Mouse (Mus musculus): ENCODE results near the gene Rfc4.

Rfc4 gene

DNA sequence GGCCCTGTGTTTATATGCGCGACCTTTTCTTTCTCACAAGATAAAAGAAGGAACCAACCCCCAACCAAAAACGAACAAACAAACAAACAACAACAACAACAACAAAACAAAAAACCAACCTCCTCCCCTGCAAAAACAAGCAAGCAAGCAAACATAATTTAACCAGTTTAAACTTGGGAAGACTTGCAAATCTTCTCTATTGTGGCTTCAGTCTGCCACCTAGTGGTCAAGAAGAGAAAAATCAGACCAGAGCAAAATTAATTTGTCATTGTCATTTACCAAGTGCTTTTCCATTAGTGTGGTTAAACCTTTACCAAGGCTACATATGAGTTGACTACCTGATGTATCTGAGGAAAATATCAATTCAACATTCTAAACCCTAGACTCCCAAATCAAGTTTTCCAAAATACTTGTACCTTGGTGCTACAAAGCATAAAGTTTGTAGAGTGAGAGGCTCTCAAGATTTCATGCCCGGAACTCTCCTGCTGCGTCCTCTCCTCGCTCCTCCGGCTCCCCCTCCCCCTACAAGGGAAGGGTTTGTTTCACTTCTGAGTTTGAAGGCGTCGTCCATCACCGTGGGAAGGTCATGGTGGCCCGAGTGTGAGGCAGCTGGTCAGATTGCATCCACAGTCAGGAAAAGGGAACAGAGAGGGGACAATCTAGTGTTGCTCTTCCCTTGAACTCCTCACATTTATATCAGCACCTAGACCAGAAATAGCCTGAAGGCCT is 8.0 kb upstream of the Rfc4 start:
- DNase-seq (ENCODE audit: low spot score): no peak

DNA sequence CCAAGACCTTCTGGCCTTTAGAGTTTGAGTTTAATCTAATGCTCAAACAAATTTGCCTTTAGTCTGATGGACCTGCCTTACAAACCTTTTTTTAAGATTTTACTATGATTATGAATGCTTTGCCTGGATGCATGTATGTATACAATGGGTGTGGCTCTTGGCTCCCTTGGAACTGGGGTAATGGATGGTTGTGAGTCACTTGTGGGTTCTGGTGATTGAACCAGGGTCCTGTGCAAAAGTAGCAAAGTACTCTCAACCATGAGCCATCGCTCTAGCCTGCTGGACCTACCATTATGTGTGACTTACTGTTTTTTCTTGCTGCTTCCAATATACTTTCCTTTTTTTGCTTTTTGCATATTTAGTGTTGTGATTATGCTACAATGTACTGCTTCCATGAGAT is 4.8 kb upstream of the Rfc4 start:
- DNase-seq (ENCODE audit: low spot score): no peak

DNA sequence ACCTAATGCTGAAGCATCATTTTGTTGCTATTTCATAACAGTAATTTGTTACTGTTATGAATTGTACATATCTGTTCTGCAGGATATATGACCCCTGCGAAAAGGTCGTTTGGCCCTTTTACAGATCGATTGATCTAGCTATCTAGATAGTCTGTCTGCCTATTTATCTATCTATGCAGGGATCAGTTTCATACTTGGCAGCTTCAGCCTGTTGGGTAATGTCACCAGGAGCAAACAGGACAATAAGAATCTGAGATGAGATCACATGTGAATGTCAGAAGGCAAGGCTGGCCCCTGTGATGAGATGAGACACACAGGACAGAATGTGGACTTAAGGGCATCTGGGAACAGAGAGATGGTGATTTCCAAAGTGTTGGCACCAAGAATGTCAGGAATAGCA is 2.8 kb upstream of the Rfc4 start:
- no peak for DNase-seq (ENCODE audit: low spot score)

DNA sequence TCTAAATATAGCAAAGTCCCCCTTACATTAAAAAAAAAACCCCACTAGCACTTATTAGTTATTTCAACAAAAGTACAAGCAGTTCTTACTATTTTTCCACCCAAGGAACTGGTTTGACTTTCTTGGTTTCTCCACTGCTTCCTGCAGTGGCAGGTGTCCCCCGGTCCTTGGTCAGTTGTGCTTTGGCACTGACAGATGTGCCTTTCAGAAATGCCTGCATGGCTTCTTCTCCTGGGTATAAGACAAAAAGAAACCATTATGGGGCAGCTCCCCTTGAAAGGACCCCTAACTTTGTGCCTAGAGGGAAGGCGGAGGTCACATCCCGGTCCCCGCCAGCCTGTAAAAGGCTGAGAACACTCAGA is 245 bp downstream of the Rfc4 start:
- no peak for DNase-seq (ENCODE audit: low spot score)

DNA sequence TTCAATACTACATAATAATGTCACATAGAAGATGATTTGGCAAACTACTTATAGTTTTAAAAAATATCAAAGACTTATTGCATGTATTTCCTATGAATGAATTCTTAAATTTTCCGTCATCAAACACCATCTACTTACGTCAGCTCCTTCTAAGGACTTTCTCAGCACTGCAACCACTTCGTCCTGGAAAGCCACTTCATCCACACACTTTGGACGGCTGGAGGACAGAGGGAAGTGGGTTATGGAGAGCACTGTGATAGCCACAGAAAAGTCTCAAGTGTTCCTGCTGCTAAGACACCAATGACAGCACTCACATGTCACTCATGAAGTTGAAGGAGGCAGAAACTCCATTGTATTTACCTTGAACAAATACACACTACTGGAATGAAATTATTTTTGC is 3.1 kb downstream of the Rfc4 start:
- no peak for DNase-seq (ENCODE audit: low spot score)

DNA sequence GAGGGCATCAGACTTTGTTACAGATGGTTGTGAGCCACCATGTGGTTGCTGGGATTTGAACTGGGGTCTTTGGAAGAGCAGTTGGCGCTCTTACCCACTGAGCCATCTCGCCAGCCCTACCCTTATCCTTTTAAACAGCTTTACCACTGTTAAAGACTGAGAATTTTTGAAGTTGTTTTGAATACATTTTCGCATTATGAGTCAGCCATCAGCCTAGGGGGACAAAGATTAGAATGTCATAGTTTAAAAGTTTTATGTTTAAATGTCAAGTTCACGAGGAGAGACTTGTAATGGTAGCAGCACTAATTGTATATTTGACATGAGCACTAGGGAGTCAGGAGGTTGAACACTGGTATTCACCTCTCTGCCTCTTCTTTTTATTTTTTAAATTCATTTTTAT is 4.4 kb downstream of the Rfc4 start:
- DNase-seq (ENCODE audit: low spot score): no peak

DNA sequence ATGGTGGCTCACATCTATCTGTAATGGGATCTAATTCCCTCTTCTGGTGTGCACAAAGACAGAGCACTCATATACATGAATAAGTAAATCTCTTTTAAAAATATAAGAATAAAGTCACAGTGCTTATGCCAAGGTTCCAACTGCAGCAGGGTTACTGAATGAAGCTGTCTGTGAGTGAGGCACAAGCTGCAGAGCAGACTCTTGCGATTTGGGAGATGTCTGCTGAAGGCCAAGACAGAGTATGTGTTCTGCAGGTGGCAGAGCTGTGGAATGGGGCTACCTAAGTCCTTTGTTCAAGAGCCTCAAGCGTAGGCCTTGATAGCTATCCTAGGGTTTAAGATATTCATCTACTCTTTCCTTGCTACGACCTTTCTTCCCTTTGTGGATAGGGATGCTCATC is 5.1 kb downstream of the Rfc4 start:
- DNase-seq (ENCODE audit: low spot score): no peak

DNA sequence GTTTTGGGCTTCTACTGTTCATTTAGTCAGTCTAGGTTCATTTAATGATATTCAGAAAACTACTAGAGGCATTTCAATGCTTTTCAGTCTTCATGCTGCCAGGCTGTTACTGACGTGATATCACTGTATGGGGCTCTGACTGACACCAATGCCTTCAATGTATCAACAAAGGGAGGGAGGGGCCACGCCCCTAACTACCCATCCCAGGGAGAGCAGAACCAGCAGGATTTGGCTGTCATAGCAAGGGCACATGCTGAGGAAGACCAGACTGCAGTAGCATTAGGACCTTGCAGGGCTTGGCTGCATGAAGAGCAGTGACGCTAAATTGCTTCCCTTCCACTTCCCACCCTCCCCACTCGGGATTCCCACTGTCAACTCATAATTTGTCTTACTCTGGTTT is 10.4 kb downstream of the Rfc4 start:
- no peak for DNase-seq (ENCODE audit: low spot score)

DNA sequence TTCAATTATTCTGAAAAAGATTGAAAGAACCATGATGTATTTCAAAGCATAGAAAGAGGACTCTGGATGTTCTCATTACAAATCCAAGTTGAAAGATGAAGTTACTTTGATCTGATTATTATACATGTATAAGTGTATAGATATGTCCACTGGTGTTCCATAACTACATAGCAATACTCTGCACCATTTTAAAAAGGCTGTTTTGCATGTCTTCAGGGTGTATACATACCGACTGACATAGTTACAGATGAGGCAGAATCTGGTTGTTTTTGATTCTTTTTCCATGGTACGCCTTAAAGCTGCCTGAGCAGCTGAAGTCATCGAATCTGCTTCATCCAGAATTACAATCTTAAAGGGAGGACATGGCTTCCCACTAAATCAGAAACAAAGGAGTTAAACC is 12.1 kb downstream of the Rfc4 start:
- DNase-seq (ENCODE audit: low spot score): no peak

DNA sequence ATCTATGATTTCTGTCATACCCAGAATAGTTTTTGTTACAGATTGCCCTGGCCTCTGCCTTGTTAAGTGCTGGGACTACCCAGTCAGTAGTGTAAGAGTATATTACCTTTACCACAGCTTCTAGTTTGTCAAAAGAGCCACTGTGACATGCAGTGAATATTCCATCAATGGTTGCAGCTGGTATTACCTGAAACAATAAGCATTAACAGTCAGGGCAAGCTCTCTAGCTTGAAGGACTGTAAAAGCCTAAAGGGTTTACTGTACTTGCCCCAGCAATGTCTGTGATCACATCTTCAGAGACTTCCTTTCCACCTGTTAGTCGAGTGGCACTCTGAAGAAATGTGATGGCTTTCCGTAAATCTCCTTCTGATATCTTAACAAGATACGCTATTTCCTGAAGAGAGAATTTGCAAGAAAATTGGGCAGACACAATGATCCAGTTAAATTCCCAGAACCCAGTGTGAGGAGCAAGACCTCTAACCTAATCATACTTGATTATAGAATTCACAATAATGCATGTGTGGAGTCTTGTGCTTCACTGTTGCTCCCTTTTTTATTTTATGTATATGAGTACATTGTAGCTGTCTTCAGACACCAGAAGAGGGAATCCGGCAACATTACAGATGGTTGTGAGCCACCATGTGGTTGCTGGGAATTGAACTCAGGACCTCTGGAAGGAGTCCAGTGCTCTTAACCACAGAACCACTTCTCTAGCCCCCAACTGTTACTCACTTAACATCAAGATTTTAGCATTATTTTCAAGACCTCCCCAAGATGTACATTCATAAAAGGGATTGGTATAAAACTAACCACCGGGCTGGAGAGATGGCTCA is 13.0 kb downstream of the Rfc4 start:
- no peak for DNase-seq (ENCODE audit: low spot score)

DNA sequence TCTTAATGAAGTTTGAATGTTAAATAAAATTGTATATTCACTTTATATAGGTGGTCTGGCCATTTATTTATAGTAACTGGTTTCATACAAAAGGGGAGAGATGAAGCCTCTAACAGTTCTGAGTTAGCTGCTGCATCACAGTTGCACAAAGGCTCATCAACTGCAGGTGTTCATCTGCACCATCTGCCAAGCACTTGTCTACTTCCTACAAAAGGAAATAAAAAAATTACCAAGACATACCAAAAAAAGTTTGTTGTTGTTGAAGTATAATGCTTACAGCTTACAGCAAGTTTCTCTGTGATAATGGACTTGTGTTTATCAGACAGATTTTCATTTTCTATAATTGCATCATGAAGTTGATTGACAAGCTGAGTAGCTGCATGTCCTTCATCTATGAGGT is 13.6 kb downstream of the Rfc4 start:
- DNase-seq (ENCODE audit: low spot score): no peak

DNA sequence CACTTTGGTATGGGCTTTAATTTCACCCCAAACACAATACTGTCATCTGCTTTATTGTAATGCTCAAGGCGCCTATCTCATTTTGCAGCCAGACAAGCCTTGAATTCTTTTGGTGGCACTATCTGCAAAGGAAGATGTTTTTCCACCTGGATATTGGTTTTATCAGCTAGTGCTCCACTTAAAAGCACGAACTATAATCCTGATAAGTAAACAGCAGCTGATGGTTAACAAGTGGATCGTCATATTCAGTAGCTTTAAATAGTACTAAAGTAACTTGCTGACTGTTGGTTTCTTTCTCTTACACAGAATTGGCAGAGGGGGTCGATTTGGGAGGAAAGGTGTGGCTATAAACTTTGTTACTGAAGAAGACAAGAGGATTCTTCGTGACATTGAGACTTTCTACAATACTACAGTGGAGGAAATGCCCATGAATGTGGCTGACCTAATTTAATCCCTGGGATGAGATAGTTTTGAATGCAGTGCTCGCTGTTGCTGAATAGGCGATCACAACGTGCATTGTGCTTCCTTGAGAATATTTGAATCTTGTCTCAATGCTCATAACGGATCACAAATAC is 14.6 kb downstream of the Rfc4 start:
- no peak for DNase-seq (ENCODE audit: low spot score)

DNA sequence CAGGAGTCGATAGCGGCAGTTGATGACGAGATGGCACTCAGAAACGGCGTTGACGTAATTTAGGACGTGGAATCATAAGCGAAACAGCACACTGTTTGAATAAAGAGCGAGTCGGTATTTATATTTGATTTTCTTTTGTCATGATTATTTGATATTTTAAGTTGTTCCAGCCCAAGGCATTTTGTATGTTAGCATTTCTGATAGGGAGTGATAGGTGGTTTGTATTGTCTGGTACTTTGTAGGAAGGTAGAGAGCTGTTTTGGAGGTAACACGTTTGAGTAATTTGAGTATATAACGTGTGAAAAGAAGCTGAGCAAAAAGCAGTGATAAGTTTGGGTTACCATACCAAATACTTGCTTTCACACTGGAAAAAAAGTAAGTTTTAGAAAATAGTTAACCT is 15.2 kb downstream of the Rfc4 start:
- DNase-seq (ENCODE audit: low spot score): no peak

DNA sequence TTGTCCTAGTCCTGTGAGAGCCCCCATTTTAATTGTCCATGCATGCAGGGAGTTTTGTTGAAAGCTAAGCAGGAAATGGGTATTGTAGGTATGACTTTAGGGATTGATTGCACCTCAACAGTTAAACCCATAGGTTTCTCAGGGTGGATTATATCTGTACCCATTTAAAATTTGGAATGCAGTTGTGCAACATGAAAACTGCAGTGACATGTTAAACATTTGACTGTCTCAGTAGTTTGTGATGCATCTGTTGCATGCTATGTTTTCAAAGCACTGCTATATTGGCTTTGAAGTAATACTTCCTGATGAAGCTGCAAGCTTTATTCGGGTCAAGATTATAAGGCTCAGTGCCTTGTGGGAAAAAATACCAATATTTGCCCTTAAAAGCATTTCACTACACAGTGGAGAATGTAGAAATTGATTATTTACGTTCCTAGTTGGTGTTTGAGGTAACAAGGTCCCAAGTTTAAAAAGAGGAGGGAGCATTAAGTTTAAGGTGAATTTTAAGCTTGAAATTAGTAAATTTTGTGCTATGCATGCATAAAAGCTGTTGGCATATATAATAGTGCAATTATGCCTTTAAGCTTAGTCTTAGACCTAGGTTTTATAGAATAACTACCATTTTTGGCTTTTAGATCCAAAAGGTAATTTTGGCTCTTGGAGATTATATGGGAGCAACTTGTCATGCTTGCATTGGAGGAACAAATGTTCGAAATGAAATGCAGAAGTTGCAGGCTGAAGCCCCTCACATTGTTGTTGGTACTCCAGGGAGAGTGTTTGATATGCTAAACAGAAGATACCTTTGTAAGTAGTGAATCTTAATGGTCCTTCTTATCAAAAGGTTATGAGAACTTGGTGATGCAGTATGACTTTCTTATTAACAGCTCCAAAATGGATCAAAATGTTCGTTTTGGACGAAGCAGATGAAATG is 17.9 kb downstream of the Rfc4 start:
- no peak for DNase-seq (ENCODE audit: low spot score)

DNA sequence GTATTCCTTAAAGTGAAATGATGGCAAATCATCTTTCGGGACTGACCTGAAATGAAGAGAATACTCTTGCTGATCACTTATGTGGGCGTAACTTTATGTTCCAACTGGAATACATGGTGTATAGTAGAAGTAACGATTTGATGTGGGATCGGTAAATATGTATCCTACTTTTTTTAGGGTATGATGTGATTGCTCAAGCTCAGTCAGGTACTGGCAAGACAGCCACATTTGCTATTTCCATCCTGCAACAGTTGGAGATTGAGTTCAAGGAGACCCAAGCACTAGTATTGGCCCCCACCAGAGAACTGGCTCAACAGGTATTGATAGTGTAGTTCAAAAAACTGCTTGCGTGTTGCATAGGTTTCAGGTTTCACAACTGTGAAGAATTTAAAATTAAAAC is 18.6 kb downstream of the Rfc4 start:
- no peak for DNase-seq (ENCODE audit: low spot score)

DNA sequence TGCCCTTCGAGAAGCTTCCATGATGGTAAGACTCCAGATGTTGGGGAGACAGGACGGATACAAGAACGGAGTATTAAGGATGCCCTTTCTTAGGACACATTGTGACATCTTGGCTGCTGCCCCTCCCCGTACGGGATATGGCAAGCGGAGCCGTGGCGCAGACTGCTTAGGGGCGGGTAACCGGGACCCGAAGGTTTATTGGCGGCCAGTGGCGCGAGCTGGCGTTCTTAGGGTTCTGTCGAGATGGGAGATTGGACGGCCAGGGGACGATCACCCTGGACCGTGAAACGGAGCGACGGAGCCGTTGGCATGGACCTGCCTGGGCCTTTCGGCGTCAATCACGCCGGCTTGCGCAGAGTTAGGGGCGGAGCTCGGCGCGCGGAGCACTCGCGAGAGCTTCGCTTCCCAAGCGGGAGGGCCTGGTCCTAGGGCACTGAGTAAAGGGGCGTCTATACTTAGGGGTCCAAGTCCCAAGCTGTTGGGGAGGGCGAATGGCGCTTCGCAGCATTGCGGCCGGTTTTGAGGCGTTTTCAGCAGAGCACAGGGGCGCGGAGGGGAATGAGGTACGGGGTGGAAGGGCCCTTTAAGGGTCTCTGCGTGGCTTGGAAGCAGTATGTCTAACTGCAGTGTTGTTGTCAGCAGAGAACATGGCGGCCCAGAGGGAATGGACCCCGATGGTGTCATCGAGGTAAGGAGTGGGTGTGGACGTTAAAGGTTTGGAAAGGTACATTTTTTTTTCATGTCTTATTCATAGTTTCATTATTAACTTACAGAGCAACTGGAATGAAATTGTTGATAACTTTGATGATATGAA is 19.4 kb downstream of the Rfc4 start:
- DNase-seq (ENCODE audit: low spot score): peak; percentile 75

DNA sequence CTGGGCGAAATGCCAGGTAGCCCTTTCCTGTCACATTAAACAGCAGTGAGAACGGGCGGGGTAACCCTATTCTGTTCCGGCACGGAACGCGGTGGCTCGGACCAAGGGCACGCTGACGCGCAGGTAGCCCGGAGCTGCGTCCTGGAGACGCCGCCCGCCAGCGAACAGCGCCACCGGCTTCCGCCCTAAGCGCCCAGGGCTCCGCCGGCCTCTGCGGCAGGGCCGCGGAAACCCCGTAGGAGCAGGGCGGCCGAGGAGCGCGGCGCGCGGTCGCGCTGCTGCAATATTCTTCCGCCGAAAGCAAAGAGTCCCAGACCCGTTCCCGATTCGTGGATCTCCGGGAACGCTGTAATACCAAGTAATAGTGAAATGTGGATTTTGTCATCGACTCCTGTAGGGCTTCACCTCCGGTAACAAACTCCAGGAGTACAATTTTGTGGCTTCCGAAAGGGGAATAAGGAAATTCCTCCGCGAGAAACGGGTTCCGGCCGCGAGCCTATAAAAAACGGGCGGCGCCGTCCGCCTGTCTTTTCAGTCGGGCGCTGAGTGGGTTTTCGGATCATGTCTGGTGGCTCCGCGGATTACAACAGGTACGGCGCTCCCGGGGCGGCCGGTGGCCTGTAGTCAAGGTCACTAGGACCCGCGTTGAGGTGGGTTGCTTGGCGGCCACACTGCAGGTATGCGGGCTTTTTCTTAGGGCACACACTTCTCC is 20.1 kb downstream of the Rfc4 start, which contains the start of gene Eif4a2:
Gene Eif4a2, plus strand, starts transcription at position 214 of the 712 bp plus-strand sequence.
- peak; percentile 89 for DNase-seq (ENCODE audit: low spot score)

DNA sequence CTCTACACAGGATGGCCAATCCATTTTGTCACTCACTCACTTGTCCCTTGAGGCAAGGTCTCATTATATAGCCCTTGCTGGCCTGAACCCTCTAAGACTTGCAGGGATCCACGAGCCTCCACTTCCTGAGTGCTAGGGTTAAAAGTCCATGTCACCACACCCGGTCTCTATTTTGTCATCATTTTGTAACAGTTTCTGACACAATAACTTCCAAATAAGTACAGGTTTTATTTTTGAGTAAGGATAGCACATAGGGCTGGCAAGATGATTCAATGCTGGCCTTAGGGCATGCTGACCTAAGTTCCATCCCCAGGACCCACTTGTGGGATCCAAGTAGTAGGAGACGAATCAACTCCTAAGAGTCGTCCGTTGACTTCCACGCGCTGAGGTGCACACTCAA is 21.4 kb downstream of the Rfc4 start:
- DNase-seq (ENCODE audit: low spot score): no peak

DNA sequence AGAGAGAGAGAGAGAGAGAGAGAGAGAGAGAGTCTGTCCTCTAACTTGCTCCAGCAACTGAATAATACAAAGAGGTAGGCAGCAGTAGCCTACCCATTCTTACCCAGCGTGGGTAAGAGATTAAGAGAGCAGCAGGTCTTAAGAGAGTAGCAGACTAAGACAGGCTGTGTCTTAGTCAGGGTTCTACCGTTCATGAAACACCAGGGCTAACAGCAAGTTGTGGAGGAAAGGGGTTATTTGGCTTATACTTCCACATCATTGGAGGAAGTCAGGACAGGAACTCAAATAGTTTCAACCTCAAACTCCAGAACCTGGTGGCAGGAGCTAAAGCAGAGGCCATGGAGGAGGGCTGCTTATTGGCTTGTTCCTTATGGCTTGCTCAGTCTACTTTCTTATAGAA is 23.7 kb downstream of the Rfc4 start:
- no peak for DNase-seq (ENCODE audit: low spot score)

DNA sequence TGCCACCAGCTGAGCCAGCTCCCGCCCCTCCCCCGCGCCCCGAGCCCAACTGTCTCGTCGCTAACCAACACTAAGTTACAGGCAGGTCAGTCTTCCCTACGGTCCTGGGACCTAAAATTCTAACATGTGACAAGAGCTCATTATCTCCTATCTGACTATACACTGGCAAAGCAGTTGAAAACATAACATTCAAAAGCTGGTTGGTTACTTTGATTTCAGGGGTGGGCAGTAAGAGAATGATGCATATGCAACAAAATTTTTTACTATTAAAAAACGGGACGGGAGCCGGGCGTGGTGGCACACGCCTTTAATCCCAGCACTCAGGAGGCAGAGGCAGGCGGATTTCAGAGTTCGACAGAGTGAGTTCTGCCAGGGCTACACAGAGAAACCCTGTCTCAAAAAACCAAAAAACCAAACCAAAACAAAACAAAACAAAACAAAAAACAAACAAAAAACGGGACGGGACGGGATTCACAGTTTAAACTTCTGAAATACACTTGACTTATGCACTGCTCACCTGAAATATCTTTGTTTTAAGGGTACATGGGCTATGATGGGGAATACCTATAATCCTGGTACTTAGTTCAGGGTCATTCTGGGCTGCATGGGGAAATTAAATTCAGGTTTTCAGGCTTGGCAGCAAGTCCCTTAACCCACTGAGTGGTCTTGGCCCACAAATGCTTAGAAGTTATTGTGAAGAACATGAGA is 24.3 kb downstream of the Rfc4 start:
- no peak for DNase-seq (ENCODE audit: low spot score)
